Mouse (Mus musculus): ENCODE results near the gene Cib1.
A peak's percentile ranks its signal among the peaks of the same experiment; 100 is the strongest.

DNA sequence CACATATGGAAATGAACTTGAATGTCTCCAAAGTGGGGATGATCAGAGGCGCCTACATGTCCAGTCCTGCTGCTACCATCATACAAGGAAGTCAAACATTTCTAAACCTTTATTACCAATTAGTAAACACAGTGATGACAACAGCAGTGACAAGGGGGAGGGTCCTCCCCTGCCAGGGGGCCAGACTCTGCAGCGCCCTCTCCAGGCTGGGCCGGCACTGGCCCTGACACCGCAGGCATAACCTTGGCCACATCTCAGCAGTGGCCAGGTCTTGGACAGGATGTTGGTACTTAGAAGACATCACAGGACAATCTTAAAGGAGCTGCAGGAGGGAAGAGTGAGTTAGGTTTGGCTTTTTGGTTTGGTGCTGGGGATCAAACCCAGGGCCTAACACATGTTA lies 5.5 kb downstream of the Cib1 start:
- TF ChIP-seq CTCF (conservative IDR thresholded peaks at IDR 0.05; ENCODE audit: low read length) (peak; percentile 32), NANOG (IDR thresholded peaks at IDR 0.05; ENCODE audit: borderline replicate concordance, low read length) (no peak)
